Mouse (Mus musculus): ENCODE measurements around the gene Arfrp1.

GRCm38 (mm10) chr2:181370001-181370400 is 4.8 kb upstream of the Arfrp1 start:
- TF ChIP-seq CTCF (IDR thresholded peaks at IDR 0.05; ENCODE audit: low read depth) (peak; percentile 18; the same call in 1 of the 2 replicates), EP300 (IDR thresholded peaks at IDR 0.05; ENCODE audit: low read depth) (no peak)
